Mouse (Mus musculus) MEL-GATA-1-ER (cell line): ENCODE measurements at regions not wholly inside any gene's neighbourhood (a gene's known extent, or its start where the extent isn't known, plus 50 kb on each side); places are given as distances from the start of the nearest gene placed in this dataset.

ENCODE experiments used
- DNase-seq: peaks from one replicate; pipeline ENCODE4 v3.0.0-alpha.2; 2012; ENCODE audit warnings: low read depth; ENCODE audit errors: extremely low read depth

GRCm38 (mm10) chrX:156598070-156598469, 817.0 kb downstream of the Phex start:
- peak; percentile 7 for DNase-seq

GRCm38 (mm10) chrX:156594735-156595134, 820.4 kb downstream of the Phex start:
- no peak for DNase-seq
